Comparison of ENCODE assay signal across 12 mouse cellular contexts in the genomic region with DNA sequence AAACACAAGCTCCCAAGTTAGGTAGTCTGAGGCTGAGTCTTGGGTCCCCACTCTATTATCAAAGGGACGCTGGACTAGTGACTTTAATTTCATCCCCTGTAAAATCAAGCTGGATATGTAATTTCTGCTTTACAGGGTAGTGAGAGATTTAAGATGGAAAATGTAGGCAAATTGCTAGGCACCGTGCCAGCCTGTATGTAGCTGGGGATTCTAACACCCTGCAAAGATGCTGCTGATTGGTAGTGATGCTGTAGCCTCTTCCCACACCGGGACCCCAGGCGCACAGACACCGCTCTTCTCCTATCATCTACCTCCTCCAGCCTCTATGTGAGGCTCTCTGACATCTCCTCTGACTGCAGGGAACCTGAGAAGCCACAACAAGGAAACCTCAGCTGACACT.
"Had no signal": no experiment of that assay in that cellular context is flagged by ENCODE, and none has a peak within 500 bp of the region (broad histone marks: within the 10 kb centered on the region; RNA-seq: fewer than 3 reads in every experiment).

No protein-coding gene starts in this region.

- ATAC-seq: midbrain, embryonic 16.5 days had no signal

- H3K9me3 ChIP-seq: kidney, embryonic 15.5 days; limb, embryonic 12.5 days; midbrain, embryonic 12.5 days; stomach, embryonic 15.5 days had no signal

- DNase-seq: kidney, adult 2 months; kidney, postnatal 14 days; lung, adult 18-20 months; thymus, adult 2 months; thymus, postnatal 25 days had no signal

- H3K27me3 ChIP-seq: kidney, embryonic 15.5 days; limb, embryonic 12.5 days; stomach, embryonic 15.5 days had no signal

- H3K4me1 ChIP-seq: midbrain, embryonic 12.5 days had no signal

- H3K9ac ChIP-seq: kidney, embryonic 15.5 days; limb, embryonic 12.5 days; liver, embryonic 14.5 days; midbrain, embryonic 12.5 days; stomach, embryonic 15.5 days had no signal

- H3K4me3 ChIP-seq: kidney, embryonic 15.5 days; left cerebral cortex, adult 2 months; limb, embryonic 12.5 days; midbrain, embryonic 12.5 days; stomach, embryonic 15.5 days had no signal

- H3K27ac ChIP-seq: kidney, embryonic 15.5 days; left cerebral cortex, adult 2 months; limb, embryonic 12.5 days; liver, embryonic 14.5 days; midbrain, embryonic 12.5 days; stomach, embryonic 15.5 days had no signal

- H3K36me3 ChIP-seq: kidney, embryonic 15.5 days; limb, embryonic 12.5 days; midbrain, embryonic 12.5 days; stomach, embryonic 15.5 days had no signal

- H3K4me2 ChIP-seq: kidney, embryonic 15.5 days; limb, embryonic 12.5 days; midbrain, embryonic 12.5 days; stomach, embryonic 15.5 days had no signal
